Mouse (Mus musculus): Measurements from ENCODE around the gene Synj2bp. TPM values are rescaled to one million over a fixed set of nuclear protein-coding genes. Genes with fewer than 3 reads are reported as not detected.
"Not testable (repeated sequence)": the region's sequence is repeated elsewhere in the genome, so short reads cannot be mapped to it uniquely, and the experiment has no call there.

Synj2bp gene
- total RNA-seq (2021), result 10 to 100 TPM; 31.2 to 35.2 TPM

DNA sequence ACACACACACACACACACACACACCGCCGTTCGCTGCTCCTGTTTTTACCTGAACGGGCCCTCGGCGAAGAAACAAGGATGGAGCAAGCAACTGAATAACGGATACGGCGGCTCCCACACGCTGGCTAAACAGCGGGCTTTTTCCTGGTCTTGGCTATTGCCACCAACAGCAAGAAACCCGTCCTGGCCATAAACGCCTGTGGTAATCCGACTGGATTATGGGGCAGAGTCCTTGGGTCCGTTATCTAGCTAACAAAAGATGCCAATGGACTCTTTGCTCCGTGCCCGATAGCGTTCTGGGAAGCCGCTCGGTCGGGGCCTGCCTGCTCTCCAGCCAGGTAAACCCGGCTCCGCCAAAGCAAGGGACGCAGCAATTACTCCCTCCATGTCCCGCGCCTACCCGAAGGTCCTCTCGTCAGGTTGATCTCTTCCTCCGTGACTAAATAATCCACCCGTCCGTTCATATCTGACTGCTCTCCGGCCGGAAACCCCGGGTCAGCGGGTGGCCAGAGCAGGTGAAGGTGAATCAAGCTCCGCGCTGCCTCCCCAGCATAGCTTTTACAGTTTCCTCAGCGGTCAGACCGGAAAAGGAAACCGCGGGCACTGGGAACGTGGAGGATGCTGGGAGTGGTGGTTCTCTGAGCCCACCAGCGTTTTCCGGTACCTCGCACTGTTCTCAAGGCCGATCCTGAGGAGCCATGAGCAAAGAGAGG is at the start of gene Synj2bp, which contains the start of gene Gm20498:
Synj2bp (minus strand) TSS at position 596 of the 713 bp plus-strand sequence.
Gm20498 (minus strand) TSS at position 590 of the 713 bp plus-strand sequence.
- peak; percentile 90 for DNase-seq (ENCODE audit: low spot score in 2 of 2)
- intact Hi-C loops (cut with DNase I), result loop anchor here (2.0 kb wide), 1 partner anchor 62 kb away; the partner anchor contains the start of gene Med6

DNA sequence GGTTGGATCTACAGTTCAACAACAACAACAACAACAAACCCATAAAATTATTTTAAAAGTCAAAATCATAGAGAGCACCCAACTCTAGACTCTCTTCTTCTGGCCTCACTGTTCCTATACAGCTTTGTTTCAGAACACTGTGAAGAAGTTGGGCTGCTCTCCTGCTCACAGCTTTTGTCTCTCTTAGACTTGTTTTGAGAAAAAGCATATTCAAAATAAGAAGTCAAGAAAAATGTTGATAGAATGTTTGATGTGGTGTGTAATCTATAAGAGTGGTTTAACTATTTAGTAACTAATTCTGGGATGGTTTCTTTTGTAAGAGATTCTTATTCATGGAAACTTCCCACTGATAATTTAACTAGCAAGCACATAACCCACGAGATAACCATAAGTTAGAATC is 35.7 kb upstream of the Synj2bp start, which contains the start of gene Adam21:
Adam21 (minus strand) TSS at position 101 of the 400 bp plus-strand sequence.
- intact Hi-C loops (cut with DNase I), result no loop called here
- no peak for DNase-seq (ENCODE audit: low spot score in 2 of 2)

DNA sequence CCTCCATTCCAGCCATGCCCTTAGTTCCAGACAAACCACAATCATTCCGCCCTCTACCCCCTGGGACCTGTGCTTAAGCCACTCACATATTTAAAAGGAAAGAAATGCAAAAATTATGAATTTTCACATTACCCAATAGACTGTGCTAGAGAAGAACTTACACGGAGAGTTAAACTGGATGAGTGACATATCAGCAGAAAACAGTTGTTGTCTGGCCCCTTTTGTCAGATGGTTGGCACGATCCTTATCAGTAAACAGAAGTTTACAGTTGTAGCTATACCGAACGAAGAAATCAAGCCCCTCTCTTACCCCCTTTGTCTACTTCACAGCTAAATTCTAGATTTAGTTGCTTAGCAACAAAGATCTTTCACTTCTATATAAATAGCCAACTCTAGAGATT is 35.2 kb upstream of the Synj2bp start:
- intact Hi-C loops (cut with DNase I), result no loop called here
- no peak for DNase-seq (ENCODE audit: low spot score in 2 of 2)

DNA sequence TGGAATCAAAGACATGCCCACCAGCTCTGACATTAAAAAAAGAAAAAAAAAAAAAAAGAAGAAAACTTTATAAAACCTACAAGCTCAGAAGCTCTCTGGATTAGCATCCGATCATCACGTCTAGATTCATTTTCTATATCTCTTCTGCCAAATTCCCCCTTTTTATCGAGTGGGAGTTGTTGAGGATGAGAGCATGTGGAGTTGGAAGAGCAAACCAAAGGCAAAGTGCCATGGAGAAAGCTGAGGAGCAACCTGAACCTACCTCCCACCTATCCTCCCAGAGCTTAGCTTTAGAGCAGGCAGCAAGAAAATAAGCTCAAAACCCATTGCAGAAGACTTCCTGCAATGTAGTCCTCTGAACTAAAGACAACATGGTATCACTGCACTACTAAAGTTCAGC is 31.5 kb upstream of the Synj2bp start:
- DNase-seq (ENCODE audit: low spot score in 2 of 2), result no peak
- intact Hi-C loops (cut with DNase I), result no loop called here

DNA sequence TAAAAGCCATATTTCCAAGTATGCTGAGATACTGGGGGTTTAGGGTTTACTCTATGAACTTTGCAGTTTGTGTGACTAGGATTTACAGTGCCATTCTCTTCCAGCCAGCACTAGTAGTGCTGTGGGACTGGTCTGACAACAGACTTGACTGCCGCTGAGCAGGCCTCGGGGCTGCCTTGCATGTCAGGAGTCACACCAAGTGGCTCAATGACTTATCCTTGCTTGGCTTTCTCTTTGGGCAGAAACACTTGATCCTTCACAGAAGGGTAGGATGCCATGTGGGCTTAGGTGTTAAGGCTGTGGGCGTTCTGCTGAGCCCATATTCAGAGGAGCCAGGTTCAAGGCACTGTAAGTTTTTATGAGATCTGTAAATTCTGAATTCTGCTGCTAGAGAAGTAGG is 16.6 kb upstream of the Synj2bp start:
- DNase-seq (ENCODE audit: low spot score in 2 of 2), result no peak
- intact Hi-C loops (cut with DNase I), result no loop called here

DNA sequence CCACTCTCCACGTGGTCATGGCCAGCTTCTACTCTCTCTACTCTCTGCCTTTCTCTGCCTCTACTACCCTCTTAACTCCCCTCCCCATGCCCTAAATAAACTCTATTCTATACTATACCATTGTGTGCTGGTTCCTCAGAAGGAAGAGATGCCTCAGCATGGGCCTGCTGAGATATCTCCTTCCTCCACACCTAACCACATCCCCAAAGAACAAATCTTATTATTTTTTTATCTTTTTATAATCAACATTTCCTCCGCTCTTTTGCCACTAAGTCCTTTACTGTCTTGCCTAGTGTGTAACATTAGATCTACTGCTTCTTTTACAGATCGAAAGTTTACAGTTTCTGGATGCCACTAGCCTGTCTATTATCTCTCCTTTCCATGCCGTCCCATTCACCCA is 14.5 kb upstream of the Synj2bp start:
- intact Hi-C loops (cut with DNase I), result no loop called here
- no peak for DNase-seq (ENCODE audit: low spot score in 2 of 2)

DNA sequence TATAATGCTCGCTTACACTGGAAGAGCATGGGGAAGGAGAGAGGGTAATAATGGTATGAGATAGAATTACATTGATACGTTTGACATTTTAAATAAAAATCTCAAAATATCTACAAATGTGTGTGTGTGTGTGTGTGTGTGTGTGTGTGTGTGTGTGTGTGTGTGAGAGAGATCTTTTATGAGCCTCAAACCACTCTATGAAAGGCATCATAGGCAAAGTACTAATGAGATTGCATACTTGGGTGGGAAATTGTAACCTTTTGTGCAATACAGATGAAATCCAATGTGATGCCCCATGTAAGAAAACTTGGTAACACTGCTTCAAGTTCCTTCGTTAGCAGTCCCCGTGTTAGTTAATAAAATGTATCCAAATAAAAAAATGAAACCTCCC is 313 bp upstream of the Synj2bp start:
- intact Hi-C loops (cut with DNase I), result loop anchor here (2.0 kb wide), 1 partner anchor 62 kb away; the partner anchor contains the start of gene Med6
- DNase-seq (ENCODE audit: low spot score in 2 of 2), result no peak

DNA sequence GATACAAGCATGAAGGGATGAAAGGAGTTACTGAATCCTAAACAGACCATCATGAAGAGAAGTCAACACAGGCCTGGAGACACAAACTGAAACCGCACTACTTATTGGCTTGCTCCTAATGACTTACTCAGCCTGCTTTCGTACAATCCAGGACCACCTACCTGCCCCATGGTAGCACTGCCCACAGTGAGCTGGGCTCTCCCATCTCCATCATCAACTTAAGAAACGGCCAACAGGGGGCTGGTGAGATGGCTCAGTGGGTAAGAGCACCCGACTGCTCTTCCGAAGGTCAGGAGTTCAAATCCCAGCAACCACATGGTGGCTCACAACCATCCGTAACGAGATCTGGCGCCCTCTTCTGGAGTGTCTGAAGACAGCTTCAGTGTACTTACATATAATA is 2.1 kb downstream of the Synj2bp start:
- intact Hi-C loops (cut with DNase I), result not testable (repeated sequence)

DNA sequence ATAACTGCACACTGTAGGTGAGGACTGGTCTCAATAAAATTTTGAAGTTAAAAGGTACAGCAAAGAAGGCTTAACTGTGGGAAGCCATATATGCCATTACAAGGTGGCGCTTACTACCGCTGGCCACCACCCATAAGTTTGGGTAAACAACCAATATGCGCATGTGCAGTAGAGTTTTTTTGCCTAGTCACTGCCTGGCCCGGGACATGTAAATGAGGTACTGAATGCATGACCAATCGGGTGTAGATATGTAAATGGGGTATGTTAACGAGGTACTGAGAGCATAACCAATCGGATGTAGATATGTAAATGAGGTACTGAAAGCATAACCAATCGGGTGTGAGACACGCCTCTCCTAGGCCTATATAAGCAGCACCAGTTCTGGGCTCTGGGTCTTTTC is 35.8 kb downstream of the Synj2bp start:
- intact Hi-C loops (cut with DNase I); DNase-seq (ENCODE audit: low spot score in 2 of 2): not testable (repeated sequence)

More for the DNA sequence above, 2.1 kb downstream of the Synj2bp start:
- not testable (repeated sequence) for DNase-seq (ENCODE audit: low spot score in 2 of 2)

DNA sequence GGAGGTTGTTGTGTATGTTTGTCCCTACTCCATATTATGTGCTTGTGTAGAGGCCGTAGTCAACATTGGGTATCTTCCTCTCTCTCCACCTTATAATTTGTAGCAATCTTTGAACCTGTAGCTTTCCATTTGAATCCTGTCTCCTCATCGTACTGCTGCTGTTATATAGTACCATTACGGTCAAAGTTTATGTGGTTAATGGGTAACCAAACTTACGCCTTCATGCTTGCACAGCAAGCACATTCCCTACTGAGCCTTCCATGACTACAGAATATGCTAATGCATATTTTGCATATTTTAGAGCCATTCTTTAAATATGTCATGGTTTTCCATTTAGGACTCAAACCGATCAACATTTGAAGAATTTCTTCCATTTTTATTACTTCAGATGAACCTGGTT is 42.2 kb downstream of the Synj2bp start:
- intact Hi-C loops (cut with DNase I), result no loop called here
- DNase-seq (ENCODE audit: low spot score in 2 of 2), result no peak

DNA sequence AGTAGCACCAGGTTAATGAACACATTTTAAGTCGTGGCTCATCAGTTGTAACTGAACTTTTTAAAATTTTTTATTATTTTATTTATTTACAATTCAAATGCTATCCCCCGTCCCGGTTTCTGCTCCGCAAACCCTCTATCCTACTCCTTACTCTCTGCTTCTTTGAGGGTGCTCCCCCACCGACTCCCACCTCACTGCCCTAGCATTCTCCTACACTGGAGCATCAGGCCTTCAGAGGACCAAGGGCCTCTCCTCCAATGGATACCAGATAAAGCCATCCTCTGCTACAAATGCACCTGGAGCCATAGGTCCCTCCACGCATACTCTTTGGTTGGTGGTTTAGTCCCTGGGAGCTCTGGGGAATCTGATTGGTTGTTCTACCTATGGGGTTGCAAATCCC is 47.4 kb downstream of the Synj2bp start:
- intact Hi-C loops (cut with DNase I), result no loop called here
- DNase-seq (ENCODE audit: low spot score in 2 of 2), result no peak

DNA sequence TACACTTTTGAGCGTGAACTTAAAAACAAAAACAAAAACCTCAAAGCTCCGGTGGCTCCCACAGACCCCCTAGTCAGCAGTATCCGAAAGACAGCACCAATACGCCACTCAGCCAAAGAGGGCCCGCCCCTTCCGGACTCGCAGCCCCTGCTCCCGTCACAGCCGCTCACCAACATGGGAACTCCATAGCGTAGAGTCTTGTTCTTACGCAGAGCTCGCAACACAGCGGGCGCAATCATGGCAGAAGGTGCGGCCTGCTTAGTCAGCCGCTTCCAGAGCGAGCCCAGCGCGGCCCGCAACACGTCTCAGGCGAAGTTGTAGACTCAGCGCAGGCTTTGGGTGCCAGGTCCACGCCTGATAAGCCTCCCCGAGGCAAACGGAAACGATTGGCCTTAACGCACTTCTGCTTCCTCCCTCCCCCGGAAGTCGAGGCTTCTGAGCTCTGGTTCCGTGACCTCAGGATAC is 48.0 kb downstream of the Synj2bp start, which contains the start of gene Cox16:
Cox16 (minus strand) TSS at position 401 of the 465 bp plus-strand sequence.
- peak; percentile 91 to 93 for DNase-seq (ENCODE audit: low spot score in 2 of 2)
- intact Hi-C loops (cut with DNase I), result no loop called here

DNA sequence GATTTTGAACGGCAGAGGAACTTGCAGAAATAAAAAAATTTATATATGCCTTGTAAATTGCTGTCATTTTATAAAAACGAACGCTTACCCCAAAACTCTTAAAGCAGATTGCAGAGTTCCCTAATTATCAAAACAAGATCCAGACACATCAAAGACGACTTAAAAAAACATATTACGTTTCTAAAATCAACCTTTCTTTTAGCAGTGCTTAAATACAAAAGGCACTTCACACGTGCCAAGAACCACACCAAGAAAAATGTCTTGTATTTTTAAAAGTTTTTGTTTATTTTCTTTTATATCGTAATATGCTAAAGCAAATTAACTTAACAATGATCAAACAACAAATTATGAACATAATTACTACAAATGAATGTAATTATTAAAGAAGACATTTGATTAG is 48.5 kb downstream of the Synj2bp start:
- no peak for DNase-seq (ENCODE audit: low spot score in 2 of 2)
- intact Hi-C loops (cut with DNase I), result no loop called here

DNA sequence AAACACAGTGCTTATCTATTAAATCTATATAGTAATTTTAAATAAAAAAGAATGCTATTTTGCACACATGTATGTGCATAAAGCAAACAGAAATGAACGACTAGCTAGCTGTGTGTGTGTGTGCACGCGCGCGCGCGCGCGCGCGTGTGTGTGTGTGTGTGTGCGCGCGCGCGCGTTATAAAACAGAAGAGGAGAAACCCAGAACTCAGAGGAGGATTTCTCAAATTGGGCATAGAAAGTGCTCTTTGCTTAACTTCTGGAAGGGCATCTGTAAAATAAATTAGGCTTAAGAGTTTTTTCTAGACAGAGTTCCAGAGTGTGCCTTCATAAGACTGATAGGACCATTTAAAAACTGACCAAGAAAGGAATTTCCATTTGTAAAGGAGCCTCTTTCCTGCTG is 49.1 kb downstream of the Synj2bp start:
- intact Hi-C loops (cut with DNase I), result no loop called here
- DNase-seq (ENCODE audit: low spot score in 2 of 2), result no peak

DNA sequence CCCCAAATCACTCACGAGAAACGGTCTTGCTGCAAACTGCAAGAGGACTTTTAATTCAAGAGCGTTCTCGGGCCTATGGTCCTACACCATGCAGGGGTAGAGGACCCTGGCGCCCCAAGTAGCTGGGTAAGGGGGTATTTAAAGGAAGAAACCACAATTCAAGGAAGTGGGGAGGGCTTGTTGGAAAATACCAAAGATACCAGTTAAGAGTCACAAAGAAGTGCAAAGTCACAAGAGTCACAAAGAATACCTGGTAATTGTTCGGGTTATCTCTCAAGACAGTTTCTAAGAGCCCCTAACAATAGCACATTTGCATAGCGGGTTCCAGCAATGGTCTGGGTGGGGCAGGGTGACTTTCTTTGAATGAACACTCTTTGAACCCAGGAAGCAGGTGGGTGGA is 73.7 kb downstream of the Synj2bp start:
- intact Hi-C loops (cut with DNase I), result not testable (repeated sequence)

More for the DNA sequence above, 73.7 kb downstream of the Synj2bp start:
- not testable (repeated sequence) for DNase-seq (ENCODE audit: low spot score in 2 of 2)

Other genes with a start within 250 kb of the Synj2bp start
- gene Slc8a3, start 199.7 kb downstream of the Synj2bp start, total RNA-seq (2021), result 10 to 100 TPM; 19.6 to 22.9 TPM
- 1 to 10 TPM; 1.5 to 3.2 TPM for gene Gm4787, start 153.4 kb downstream of the Synj2bp start, total RNA-seq (2021)
- gene Adam4, start 111.0 kb downstream of the Synj2bp start, total RNA-seq (2021), result 1 to 10 TPM; 1.8 to 4.3 TPM
- 10 to 100 TPM; 34.0 to 45.4 TPM for gene Cox16, start 47.8 kb downstream of the Synj2bp start, total RNA-seq (2021)
- 10 to 100 TPM; 39.6 to 40.5 TPM for gene Gm20498, start within 50 bp of the Synj2bp start, total RNA-seq (2021)
- gene Adam21, start 35.6 kb upstream of the Synj2bp start, total RNA-seq (2021), result under 1 TPM; 0.27 to 0.70 TPM
- 10 to 100 TPM; 26.5 to 30.6 TPM for gene Med6, start 62.1 kb upstream of the Synj2bp start, total RNA-seq (2021)
- gene Ttc9, start 98.3 kb upstream of the Synj2bp start, total RNA-seq (2021), result 10 to 100 TPM; 50.2 to 56.7 TPM
- 10 to 100 TPM; 61.1 to 63.1 TPM for gene Map3k9, start 248.3 kb upstream of the Synj2bp start, total RNA-seq (2021)

Measured in left cerebral cortex, postnatal 36 days (tissue).